Mouse (Mus musculus) kidney, postnatal 0 days (tissue): ENCODE measurements around the gene Mapk7. TPM values are rescaled to one million over a fixed set of nuclear protein-coding genes. Genes with fewer than 3 reads are reported as not detected.
A peak's percentile ranks its signal among the peaks of the same experiment; 100 is the strongest.

ENCODE experiments used
- ATAC-seq: fragments of 200-750 bp; cut with Nextera tagmentation; replicated peaks from 2 replicates; pipeline ENCODE4 v1.8.0; 2017; ENCODE audit warnings: low read depth, moderate number of reproducible peaks, moderate TSS enrichment, moderate library complexity; ENCODE audit not compliant: low FRiP score
- DNase-seq: peaks from one replicate; pipeline ENCODE4 v3.0.0-alpha.2; 2016; ENCODE audit warnings: low spot score
- H3K27ac ChIP-seq: fragments of 300-500 bp; sonication (generic); 2 replicates; pipeline ENCODE4 v1.5.1; 2014; ENCODE audit warnings: mild to moderate bottlenecking
- H3K27me3 ChIP-seq: fragments of 300-500 bp; sonication (generic); 2 replicates; pipeline ENCODE4 v1.6.1; 2014; ENCODE audit warnings: low read length, mixed read lengths; ENCODE audit not compliant: insufficient read depth
- H3K36me3 ChIP-seq: fragments of 300-500 bp; sonication (generic); 2 replicates; pipeline ENCODE4 v1.6.1; 2014; ENCODE audit warnings: low read length, mixed read lengths; ENCODE audit not compliant: insufficient read depth
- H3K4me1 ChIP-seq: fragments of 300-500 bp; sonication (generic); replicated peaks from 2 replicates; pipeline ENCODE4 v1.6.1; 2014; ENCODE audit warnings: antibody characterized with exemption, low read length, mixed read lengths; ENCODE audit not compliant: insufficient read depth
- H3K4me2 ChIP-seq: fragments of 300-500 bp; sonication (generic); 2 replicates; pipeline ENCODE4 v1.6.1; 2014; ENCODE audit warnings: mild to moderate bottlenecking, low read length, moderate library complexity, mixed read lengths
- H3K4me3 ChIP-seq: fragments of 300-500 bp; sonication (generic); replicated peaks from 2 replicates; pipeline ENCODE4 v1.5.1; 2014; ENCODE audit warnings: low read depth, low read length
- H3K9ac ChIP-seq: fragments of 300-500 bp; sonication (generic); 2 replicates; pipeline ENCODE4 v1.6.1; 2014; ENCODE audit warnings: low read depth, low read length
- H3K9me3 ChIP-seq: fragments of 300-500 bp; sonication (generic); replicated peaks from 2 replicates; pipeline ENCODE4 v1.6.1; 2016; ENCODE audit warnings: low read length, inconsistent platforms, mixed read lengths
- CTCF ChIP-seq: IDR thresholded peaks from 2 replicates; pipeline ENCODE4 v1.5.1; 2016; ENCODE audit warnings: antibody characterized with exemption, low read depth, mild to moderate bottlenecking, moderate library complexity
- WGBS: fragments of 180-500 bp; shearing (Covaris S2); extraction: QIAGEN DNeasy Blood & Tissue Kit; methylation state at CpG from one replicate; pipeline ENCODE4 v1.1.7; 2014; 5-methylcytosine and 5-hydroxymethylcytosine counted together
- polyA plus RNA-seq: library from polyadenylated mRNA; unstranded; fragments of >200 nt; fragmentation: Nextera tagmentation; extraction: Ambion mirVana; gene quantifications from 2 replicates; pipeline ENCODE4 v1.2.1, GENCODE M21; 2015

Gene Mapk7
- polyA plus RNA-seq, 1 experiment from 2014 or later: 30.9 TPM

- Histone ChIP-seq H3K9ac (no peak overlapping the region), H3K36me3 (no peaks in the 10 kb centered on the region), H3K9me3 (no peaks in the 10 kb centered on the region), H3K4me3 (no peak overlapping the region), H3K27ac (no peak overlapping the region), H3K27me3 (no peaks in the 10 kb centered on the region), H3K4me1 (no peaks in the 10 kb centered on the region), H3K4me2 (no peak overlapping the region)
- TF ChIP-seq CTCF: no peak
- DNase-seq (no peak), ATAC-seq (no peak)
- WGBS: 72% methylated on average over 2 of the region's 2 CpGs
Measured at GRCm38 (mm10) chr11:61464071-61464470, 30.1 kb downstream of the Mapk7 start.

- no peak overlapping the region for H3K9ac ChIP-seq
- no peaks in the 10 kb centered on the region for H3K36me3 ChIP-seq
- H3K4me3 ChIP-seq: no peak overlapping the region
- no peaks in the 10 kb centered on the region for H3K9me3 ChIP-seq
- H3K4me2 ChIP-seq: no peak overlapping the region
- 76% methylated on average over 24 of the region's 24 CpGs for WGBS
- TF ChIP-seq CTCF: peak; percentile 39
- no peaks in the 10 kb centered on the region for H3K27me3 ChIP-seq
- no peak overlapping the region for H3K27ac ChIP-seq
- no peak for ATAC-seq
- no peak for DNase-seq
- H3K4me1 ChIP-seq: 0 out of 2 replicates have a peak, but pooled peaks cover 2% of the 10 kb centered on the region
Measured at GRCm38 (mm10) chr11:61449499-61450292, 44.5 kb downstream of the Mapk7 start.

GRCm38 (mm10) chr11:61448599-61449225, 45.5 kb downstream of the Mapk7 start:
- no peak overlapping the region for H3K4me3 ChIP-seq
- 0 out of 2 replicates have a peak, but pooled peaks cover 2% of the 10 kb centered on the region for H3K4me1 ChIP-seq
- no peak overlapping the region for H3K4me2 ChIP-seq
- no peak for DNase-seq
- H3K9me3 ChIP-seq: no peaks in the 10 kb centered on the region
- no peak overlapping the region for H3K27ac ChIP-seq
- 73% methylated on average over 9 of the region's 9 CpGs for WGBS
- no peaks in the 10 kb centered on the region for H3K27me3 ChIP-seq
- TF ChIP-seq CTCF: no peak
- no peak for ATAC-seq
- H3K9ac ChIP-seq: no peak overlapping the region
- H3K36me3 ChIP-seq: no peaks in the 10 kb centered on the region

DNA sequence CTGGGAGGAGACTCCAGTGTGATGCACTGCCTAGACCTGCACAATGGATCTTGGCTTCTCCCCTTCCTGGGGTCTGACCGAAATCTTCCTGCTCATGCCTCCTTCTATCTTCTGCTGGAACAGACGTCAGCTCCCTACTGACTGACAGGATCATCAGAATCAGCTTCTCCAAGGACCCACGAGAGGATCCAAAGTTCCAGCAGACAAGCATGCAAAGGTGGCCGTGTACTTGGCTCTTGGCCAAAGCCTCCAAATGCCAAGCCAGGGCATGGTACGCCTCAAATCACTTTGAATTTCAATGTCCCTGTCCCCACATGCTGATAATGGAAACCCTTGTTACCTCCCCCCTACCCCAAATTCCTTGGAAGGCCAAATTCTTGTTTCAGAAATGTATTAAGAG, 46.2 kb downstream of the Mapk7 start:
- no peaks in the 10 kb centered on the region for H3K4me1 ChIP-seq
- TF ChIP-seq CTCF: no peak
- WGBS: 58% methylated on average over 5 of the region's 5 CpGs
- no peak overlapping the region for H3K27ac ChIP-seq
- no peak overlapping the region for H3K4me2 ChIP-seq
- DNase-seq: no peak
- no peak overlapping the region for H3K4me3 ChIP-seq
- no peak overlapping the region for H3K9ac ChIP-seq
- ATAC-seq: no peak
- H3K36me3 ChIP-seq: no peaks in the 10 kb centered on the region
- H3K27me3 ChIP-seq: no peaks in the 10 kb centered on the region
- H3K9me3 ChIP-seq: no peaks in the 10 kb centered on the region

- 78% methylated on average over 8 of the region's 8 CpGs for WGBS
- Histone ChIP-seq H3K4me2 (no peak overlapping the region), H3K9me3 (no peaks in the 10 kb centered on the region), H3K4me1 (no peaks in the 10 kb centered on the region), H3K4me3 (no peak overlapping the region), H3K27me3 (no peaks in the 10 kb centered on the region), H3K36me3 (no peaks in the 10 kb centered on the region), H3K9ac (no peak overlapping the region), H3K27ac (no peak overlapping the region)
- DNase-seq: no peak
- ATAC-seq: no peak
- TF ChIP-seq CTCF: no peak
Measured at GRCm38 (mm10) chr11:61447296-61447695, 46.9 kb downstream of the Mapk7 start.

- H3K9ac ChIP-seq: no peak overlapping the region
- no peak for TF ChIP-seq CTCF
- DNase-seq (no peak), ATAC-seq (no peak)
- no peaks in the 10 kb centered on the region for H3K9me3 ChIP-seq
- no peak overlapping the region for H3K27ac ChIP-seq
- no peaks in the 10 kb centered on the region for H3K36me3 ChIP-seq
- 90% methylated on average over 6 of the region's 6 CpGs for WGBS
- no peaks in the 10 kb centered on the region for H3K4me1 ChIP-seq
- H3K4me2 ChIP-seq: no peak overlapping the region
- no peaks in the 10 kb centered on the region for H3K27me3 ChIP-seq
- H3K4me3 ChIP-seq: no peak overlapping the region
Measured at GRCm38 (mm10) chr11:61443807-61444206, 50.4 kb downstream of the Mapk7 start.
